Mouse (Mus musculus) heart, postnatal 4 days (tissue): ENCODE measurements around the gene Mcl1. TPM values are rescaled to one million over a fixed set of nuclear protein-coding genes. Genes with fewer than 3 reads are reported as not detected.
"Not testable (repeated sequence)": the region's sequence is repeated elsewhere in the genome, so short reads cannot be mapped to it uniquely, and the experiment has no call there.

Source experiments
- DNase-seq: peaks from one replicate; pipeline ENCODE4 v3.0.0; 2021
- total RNA-seq, 2 experiments: library from RNA; stranded (reverse); gene quantifications; 2 replicates each; pipeline ENCODE4 v1.2.3; 2021

Gene Mcl1
- total RNA-seq, 2 experiments from 2014 or later: 112 to 115 TPM

- no peak for DNase-seq
Measured at GRCm38 (mm10) chr3:95668589-95669308, 10.2 kb downstream of the Mcl1 start.

GRCm38 (mm10) chr3:95669309-95669665 lies 10.7 kb downstream of the Mcl1 start:
- no peak for DNase-seq

GRCm38 (mm10) chr3:95670419-95670818 lies 11.8 kb downstream of the Mcl1 start:
- not testable (repeated sequence) for DNase-seq

- peak; percentile 5 for DNase-seq
Measured at GRCm38 (mm10) chr3:95671201-95671600, 12.6 kb downstream of the Mcl1 start.

- DNase-seq: no peak
Measured at GRCm38 (mm10) chr3:95672461-95672860, 13.9 kb downstream of the Mcl1 start.

GRCm38 (mm10) chr3:95672861-95673706 lies 14.5 kb downstream of the Mcl1 start:
- DNase-seq: no peak

- DNase-seq: no peak
Measured at GRCm38 (mm10) chr3:95673707-95674211, 15.2 kb downstream of the Mcl1 start.

- peak; percentile 80 for DNase-seq
Measured at GRCm38 (mm10) chr3:95674236-95674635, 15.6 kb downstream of the Mcl1 start.

- DNase-seq: no peak
Measured at GRCm38 (mm10) chr3:95674812-95675211, 16.2 kb downstream of the Mcl1 start.

- peak; percentile 84 for DNase-seq
Measured at GRCm38 (mm10) chr3:95675301-95676092, 16.9 kb downstream of the Mcl1 start.

GRCm38 (mm10) chr3:95676745-95677419 lies 18.3 kb downstream of the Mcl1 start:
- DNase-seq: peak; percentile 90

- no peak for DNase-seq
Measured at GRCm38 (mm10) chr3:95677420-95678090, 19.0 kb downstream of the Mcl1 start.

GRCm38 (mm10) chr3:95679551-95679950 lies 21.0 kb downstream of the Mcl1 start:
- no peak for DNase-seq

GRCm38 (mm10) chr3:95680673-95681072 lies 22.1 kb downstream of the Mcl1 start:
- no peak for DNase-seq

GRCm38 (mm10) chr3:95681365-95681764 lies 22.8 kb downstream of the Mcl1 start:
- DNase-seq: no peak

GRCm38 (mm10) chr3:95682878-95683277 lies 24.3 kb downstream of the Mcl1 start:
- DNase-seq: peak; percentile 50

GRCm38 (mm10) chr3:95684846-95685245 lies 26.3 kb downstream of the Mcl1 start:
- DNase-seq: peak; percentile 45

- no peak for DNase-seq
Measured at GRCm38 (mm10) chr3:95685301-95685700, 26.7 kb downstream of the Mcl1 start.

- no peak for DNase-seq
Measured at GRCm38 (mm10) chr3:95685701-95686100, 27.1 kb downstream of the Mcl1 start.

- peak; percentile 50 for DNase-seq
Measured at GRCm38 (mm10) chr3:95686492-95687167, 28.0 kb downstream of the Mcl1 start.

- DNase-seq: no peak
Measured at GRCm38 (mm10) chr3:95687168-95687523, 28.6 kb downstream of the Mcl1 start.
